Mouse (Mus musculus) brain, embryonic 14.5 days (tissue): ENCODE results near the gene Smarca4. TPM values are rescaled to one million over a fixed set of nuclear protein-coding genes. Genes with fewer than 3 reads are reported as not detected.
"Not testable (repeated sequence)": the region's sequence is repeated elsewhere in the genome, so short reads cannot be mapped to it uniquely, and the experiment has no call there.

Experiments used
- DNase-seq: peaks from one replicate; pipeline ENCODE4 v3.0.0-alpha.2; 2011; ENCODE audit warnings: low read depth
- CTCF ChIP-seq: fragments of 200-500 bp; IDR thresholded peaks from 2 replicates; pipeline ENCODE4 v1.5.1; 2012; ENCODE audit warnings: inconsistent platforms, mild to moderate bottlenecking, moderate library complexity, borderline replicate concordance; ENCODE audit not compliant: insufficient read depth, insufficient read length; ENCODE audit errors: extremely low read depth
- POLR2A ChIP-seq: fragments of 200-500 bp; IDR thresholded peaks from 2 replicates; pipeline ENCODE4 v1.6.1; 2012; ENCODE audit warnings: mild to moderate bottlenecking, inconsistent platforms, borderline replicate concordance; ENCODE audit not compliant: poor library complexity, insufficient read depth, insufficient read length, severe bottlenecking; ENCODE audit errors: extremely low read depth
- polyA plus RNA-seq: library from polyadenylated mRNA; depleted of rRNA; stranded (reverse); fragments of >200 nt; gene quantifications from 2 replicates; pipeline ENCODE4 v1.2.3, GENCODE M21; 2012

Gene Smarca4
- polyA plus RNA-seq, 1 experiment = 241 TPM

DNA sequence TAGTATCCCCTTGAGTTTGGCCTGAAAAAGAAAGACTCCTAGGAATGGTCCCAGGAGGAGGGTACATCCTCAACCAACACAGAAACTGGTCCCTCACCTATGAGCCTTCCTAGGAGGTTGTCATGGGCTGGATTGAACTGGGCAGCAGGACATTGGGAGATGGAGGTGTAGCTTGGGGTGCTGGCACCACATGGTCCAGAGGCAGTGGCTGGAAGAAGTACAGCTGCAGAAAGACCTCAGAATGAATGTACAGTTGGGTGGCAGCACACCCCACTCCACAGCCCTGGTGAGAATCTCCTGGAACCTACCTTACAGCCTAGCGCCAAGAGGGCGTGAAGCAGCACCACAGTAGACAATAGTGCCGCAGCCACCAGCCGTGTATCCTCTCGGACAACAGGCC is 26.4 kb upstream of the Smarca4 start:
- no peak for DNase-seq

DNA sequence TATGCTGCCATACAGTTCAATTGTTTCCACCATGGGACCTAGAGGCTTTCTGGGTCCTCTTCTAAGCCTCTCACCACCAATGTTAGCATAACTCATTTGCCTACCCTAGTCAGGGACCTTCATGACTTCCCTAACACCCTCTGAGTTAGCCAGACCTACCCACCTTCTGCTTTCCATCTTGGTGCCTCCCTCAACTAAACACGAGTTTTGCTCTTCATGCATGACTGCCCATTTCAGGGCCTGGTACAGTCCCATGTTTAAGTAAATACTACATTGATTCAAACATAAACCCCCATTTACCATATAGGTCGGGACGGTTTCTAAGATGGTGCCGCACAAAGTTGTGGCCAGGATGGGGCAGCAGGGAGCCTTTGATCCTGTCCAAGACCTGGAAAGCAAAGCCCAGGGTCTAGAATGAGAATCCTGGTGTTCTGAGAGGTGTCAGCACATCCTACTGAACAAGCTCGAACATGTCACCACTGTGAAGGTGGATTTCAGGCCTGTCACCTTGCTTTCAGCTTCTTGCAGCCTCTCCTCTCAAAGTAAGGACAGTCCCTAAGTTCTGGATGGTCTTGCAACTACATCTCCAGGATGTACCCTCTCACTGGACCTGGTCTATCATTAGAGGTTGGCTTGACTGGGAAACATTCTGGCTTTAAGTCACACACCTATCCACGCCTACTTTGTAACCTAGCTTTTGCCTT is 24.7 kb upstream of the Smarca4 start:
- TF ChIP-seq POLR2A = no peak
- no peak for TF ChIP-seq CTCF
- DNase-seq = no peak

More for the DNA sequence above, 26.4 kb upstream of the Smarca4 start:
- TF ChIP-seq CTCF (no peak), POLR2A (no peak)

DNA sequence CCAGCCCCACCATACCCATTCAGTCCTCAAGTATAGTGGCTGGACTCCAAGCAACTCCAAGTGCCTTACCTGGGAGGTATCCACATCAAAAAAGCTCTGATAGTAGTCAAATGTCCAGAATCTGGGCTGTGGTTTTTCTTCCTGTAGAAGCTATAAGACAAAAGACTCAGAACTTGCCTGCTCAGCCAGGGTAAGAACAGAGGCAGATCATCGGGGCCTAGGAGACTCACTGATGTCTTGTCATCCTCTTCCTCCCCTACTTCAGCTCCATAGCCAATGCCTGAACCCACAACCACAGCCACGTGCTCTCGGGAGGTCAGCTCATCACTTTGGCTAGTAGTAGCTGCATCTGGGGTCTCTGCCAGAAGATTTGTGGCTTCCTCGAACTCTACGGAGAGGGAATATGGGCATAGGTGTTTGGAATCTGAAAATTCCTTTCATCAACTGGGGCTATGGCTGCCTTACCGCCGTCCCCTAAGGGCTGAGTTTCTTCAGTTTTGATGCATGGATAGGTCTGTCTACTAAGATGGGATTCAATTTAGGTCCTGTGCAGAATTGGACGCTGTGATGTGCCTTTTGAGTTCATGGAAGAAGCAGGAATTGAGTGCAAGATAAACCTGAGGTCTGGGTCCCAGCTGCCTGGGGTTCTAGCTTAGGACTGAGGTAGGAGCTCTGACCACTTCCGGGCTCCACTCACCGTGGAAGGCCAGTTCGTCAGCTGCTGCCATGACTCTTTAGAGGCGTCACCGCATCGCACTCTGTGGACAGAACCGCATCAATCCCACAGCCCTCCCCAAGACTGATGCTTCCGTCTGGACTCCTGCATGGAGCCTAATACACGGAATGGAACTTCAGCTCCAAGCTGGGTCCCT is 23.9 kb upstream of the Smarca4 start:
- TF ChIP-seq CTCF (no peak), POLR2A (no peak)
- DNase-seq = no peak

DNA sequence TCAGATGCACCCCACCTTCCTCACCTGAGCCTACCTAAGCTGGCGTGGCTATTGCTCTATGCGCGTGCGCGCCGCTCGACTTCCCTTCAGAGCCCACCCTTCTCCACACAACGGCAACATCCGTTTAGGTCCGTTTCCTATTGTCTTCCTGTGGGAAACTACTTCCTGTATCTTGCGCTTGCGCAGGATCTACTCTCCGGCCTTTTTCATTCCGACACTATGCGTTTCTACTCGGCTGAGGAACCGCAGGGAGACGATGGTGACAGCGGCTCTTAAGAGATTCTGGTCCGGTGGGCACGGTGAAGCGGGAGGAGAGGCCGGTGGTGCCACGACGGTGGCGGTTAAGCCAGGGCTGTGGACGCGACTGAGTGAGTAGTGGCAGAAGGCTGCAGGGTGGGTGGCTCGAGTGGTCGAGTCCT is 23.3 kb upstream of the Smarca4 start, which contains the start of the genes Timm29 and Yipf2:
Timm29 (plus strand) TSS at position 20 of the 419 bp plus-strand sequence.
Yipf2 (minus strand) TSS at position 126 of the 419 bp plus-strand sequence.
- DNase-seq = peak; percentile 99
- TF ChIP-seq POLR2A = peak; percentile 50; the same call in 1 of the 2 replicates
- no peak for TF ChIP-seq CTCF

DNA sequence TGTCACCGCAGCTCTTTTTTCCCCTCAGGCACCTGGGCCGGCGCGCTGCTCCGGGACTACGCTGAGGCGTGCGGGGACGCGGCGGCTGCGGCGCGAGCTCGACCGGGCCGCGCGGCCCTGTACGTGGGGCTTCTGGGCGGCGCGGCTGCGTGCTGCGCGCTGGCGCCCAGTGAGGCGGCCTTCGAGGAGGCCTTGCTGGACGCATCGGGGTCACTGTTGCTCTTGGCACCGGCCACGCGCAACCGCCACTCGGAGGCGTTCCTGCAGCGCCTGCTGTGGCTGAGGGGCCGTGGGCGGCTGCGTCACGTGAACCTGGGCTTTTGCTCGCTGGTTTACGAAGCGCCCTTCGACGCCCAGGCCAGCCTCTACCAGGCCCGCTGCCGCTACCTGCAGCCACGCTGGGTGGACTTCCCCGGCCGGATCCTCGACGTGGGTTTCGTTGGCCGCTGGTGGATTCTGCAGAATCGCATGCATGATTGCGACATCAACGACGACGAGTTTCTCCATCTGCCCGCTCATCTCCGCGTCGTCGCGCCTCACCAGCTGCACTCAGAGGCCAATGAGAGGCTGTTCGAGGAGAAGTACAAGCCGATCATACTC is 22.7 kb upstream of the Smarca4 start:
- DNase-seq = no peak
- TF ChIP-seq CTCF = no peak
- TF ChIP-seq POLR2A = no peak

DNA sequence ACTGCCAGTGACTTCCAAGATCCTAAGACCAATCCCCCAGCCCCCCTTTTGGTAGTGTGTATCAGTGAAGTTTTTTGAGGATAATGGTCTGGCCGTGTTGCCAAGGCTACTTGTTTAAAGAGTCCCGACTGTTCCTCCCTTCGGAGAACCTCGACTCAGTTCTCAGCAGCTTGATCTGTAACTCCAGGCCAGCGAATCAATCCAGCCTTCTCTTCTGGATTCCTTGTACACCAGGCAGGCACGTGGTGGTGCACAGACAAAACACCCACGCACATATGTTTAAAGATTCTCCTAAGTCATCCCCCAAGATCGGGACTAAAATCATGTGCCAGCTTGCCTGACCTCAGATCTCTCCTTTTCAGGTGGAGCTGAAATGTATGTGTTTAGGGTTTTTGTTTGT is 21.6 kb upstream of the Smarca4 start:
- DNase-seq = not testable (repeated sequence)

DNA sequence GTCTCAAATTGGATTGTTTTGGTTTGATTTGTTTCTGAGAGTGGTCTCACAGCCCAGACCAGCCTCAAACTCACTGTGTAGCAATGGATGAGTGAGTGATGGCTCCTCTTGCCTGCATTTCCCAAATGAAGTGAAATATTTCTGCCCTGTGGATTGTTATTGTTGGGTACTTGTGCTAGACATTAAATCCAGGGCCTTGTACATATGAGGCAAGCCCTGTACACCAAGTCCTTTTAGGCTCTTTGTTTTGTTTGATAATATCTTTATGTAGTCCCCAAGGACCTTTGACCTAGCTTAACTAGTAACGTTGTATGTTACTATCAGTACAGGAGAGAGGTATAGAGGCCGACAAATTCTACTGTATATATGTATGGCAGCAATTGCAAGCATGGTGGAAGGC is 21.1 kb upstream of the Smarca4 start:
- no peak for TF ChIP-seq POLR2A
- TF ChIP-seq CTCF = no peak
- DNase-seq = no peak

DNA sequence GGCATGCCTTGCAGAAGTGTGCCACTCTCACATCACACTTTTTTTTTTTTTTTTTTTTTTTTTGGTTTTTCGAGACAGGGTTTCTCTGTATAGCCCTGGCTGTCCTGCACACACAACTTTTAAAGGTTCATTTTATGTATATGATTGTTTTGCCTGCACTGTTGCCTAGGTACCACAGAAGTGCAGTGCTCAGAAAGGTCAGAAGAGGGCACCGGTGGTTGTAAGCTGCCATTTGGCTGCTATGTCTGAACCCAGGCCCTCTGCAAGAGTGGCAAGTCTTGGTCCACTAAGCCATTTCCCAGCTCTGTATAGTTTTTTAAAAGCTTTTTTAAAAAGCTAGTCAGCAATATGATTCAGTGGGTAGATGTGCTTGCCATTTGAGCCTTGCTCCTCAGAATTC is 17.8 kb upstream of the Smarca4 start:
- TF ChIP-seq POLR2A (no peak), CTCF (peak; percentile 37; the same call in 1 of the 2 replicates)
- peak; percentile 36 for DNase-seq

DNA sequence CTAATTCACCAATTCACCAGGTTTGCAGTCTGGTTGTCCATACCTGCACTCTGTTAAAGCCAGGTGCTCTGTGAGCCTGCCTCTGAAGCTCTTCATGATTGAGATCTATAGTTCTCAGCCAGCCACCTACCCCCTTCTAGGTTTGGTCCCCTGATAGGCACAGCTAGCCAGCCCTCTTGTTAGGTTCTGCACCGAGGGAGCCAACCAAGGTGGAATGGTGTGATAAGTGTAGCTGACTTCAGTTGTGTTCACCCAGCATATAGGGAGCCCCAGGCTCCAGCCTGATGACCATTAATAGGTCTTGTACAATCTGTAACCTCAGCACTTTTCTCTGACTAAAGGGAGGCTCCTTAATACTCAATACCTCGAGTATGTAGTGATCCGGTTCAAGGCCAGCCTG is 15.8 kb upstream of the Smarca4 start:
- TF ChIP-seq POLR2A (no peak), CTCF (no peak)
- DNase-seq = no peak

DNA sequence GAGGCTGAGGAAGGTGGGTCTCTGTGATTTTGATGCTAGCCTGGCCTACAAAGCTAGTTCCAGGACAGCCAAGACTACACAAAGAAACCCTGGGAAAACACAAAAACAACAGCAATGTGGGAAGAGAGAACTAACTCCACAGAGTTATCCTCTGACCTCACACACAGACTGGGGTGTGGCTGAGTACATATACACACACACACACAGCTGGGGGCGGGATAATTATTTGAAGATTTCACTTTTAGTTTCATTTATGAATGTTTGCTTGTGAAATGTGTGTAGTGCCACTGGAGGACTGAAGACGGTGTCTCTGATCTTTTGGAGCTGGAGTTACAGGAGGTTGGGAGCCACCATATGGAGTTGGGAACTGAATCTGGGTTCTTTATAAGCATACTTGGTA is 14.9 kb upstream of the Smarca4 start:
- TF ChIP-seq POLR2A = no peak
- no peak for TF ChIP-seq CTCF
- no peak for DNase-seq

DNA sequence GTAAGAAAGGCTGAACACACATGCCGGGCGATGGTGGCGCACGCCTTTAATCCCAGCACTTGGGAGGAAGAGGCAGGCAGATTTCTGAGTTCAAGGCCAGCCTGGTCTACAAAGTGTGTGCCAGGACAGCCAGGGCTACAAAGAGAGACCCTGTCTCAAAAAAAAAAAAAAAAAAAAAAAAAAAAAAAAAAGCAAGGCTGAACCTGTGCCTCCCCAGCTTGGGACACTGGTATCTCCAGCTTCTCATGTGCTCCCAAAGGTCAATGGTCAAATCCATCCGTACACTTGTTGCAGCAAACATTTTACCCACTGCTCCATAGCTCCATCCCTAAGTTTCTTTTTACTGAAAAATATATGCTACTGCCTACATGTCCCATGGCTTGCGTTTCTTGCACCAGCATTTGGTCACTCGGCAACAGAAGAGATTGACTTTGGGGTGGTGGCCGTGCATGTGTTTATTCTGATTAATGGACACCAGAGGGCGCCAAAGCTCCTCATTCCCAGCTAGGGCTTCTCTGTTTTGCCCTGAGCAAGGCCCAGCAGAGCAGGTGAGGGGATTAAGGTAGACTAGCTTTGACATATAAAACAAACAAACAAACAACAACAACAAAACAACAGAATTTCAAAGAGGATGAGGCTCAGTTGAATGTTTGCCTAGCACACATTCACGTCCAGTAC is 14.1 kb upstream of the Smarca4 start:
- TF ChIP-seq POLR2A = no peak
- TF ChIP-seq CTCF = peak; percentile 84
- peak; percentile 87 for DNase-seq
